Mouse (Mus musculus): ENCODE results near the gene Slc30a2.
"Not testable (repeated sequence)": the region's sequence is repeated elsewhere in the genome, so short reads cannot be mapped to it uniquely, and the experiment has no call there.

Gene Slc30a2

GRCm38 (mm10) chr4:134355841-134356452 lies 13.0 kb downstream of the Slc30a2 start:
- DNase-seq (ENCODE audit: inconsistent age in 2 of 2, low spot score in 1 of 2) = peak; percentile 92 to 96

- DNase-seq (ENCODE audit: inconsistent age in 2 of 2, low spot score in 1 of 2) = peak; percentile 81 to 94
Measured at GRCm38 (mm10) chr4:134356591-134357460, 13.8 kb downstream of the Slc30a2 start.

- DNase-seq (ENCODE audit: inconsistent age in 2 of 2, low spot score in 1 of 2) = no peak
Measured at GRCm38 (mm10) chr4:134357461-134357771, 14.4 kb downstream of the Slc30a2 start.

- DNase-seq (ENCODE audit: inconsistent age in 2 of 2, low spot score in 1 of 2) = no peak
Measured at GRCm38 (mm10) chr4:134359649-134360048, 16.7 kb downstream of the Slc30a2 start.

- peak in 1 of 2 experiments; percentile 67 for DNase-seq (ENCODE audit: inconsistent age in 2 of 2, low spot score in 1 of 2)
Measured at GRCm38 (mm10) chr4:134361215-134361614, 18.2 kb downstream of the Slc30a2 start.

GRCm38 (mm10) chr4:134362124-134362523 lies 19.1 kb downstream of the Slc30a2 start:
- DNase-seq (ENCODE audit: inconsistent age in 2 of 2, low spot score in 1 of 2) = peak; percentile 87 to 91

GRCm38 (mm10) chr4:134362586-134362985 lies 19.6 kb downstream of the Slc30a2 start:
- peak; percentile 83 to 84 for DNase-seq (ENCODE audit: inconsistent age in 2 of 2, low spot score in 1 of 2)

- DNase-seq (ENCODE audit: inconsistent age in 2 of 2, low spot score in 1 of 2) = no peak
Measured at GRCm38 (mm10) chr4:134365280-134365679, 22.3 kb downstream of the Slc30a2 start.

GRCm38 (mm10) chr4:134370649-134371221 lies 27.8 kb downstream of the Slc30a2 start:
- no peak for DNase-seq (ENCODE audit: inconsistent age in 2 of 2, low spot score in 1 of 2)

- peak in 1 of 2 experiments; percentile 55 for DNase-seq (ENCODE audit: inconsistent age in 2 of 2, low spot score in 1 of 2)
Measured at GRCm38 (mm10) chr4:134371316-134371855, 28.4 kb downstream of the Slc30a2 start.

GRCm38 (mm10) chr4:134372294-134372747 lies 29.3 kb downstream of the Slc30a2 start:
- DNase-seq (ENCODE audit: inconsistent age in 2 of 2, low spot score in 1 of 2) = peak; percentile 85 to 91

- DNase-seq (ENCODE audit: inconsistent age in 2 of 2, low spot score in 1 of 2) = no peak
Measured at GRCm38 (mm10) chr4:134373295-134373694, 30.3 kb downstream of the Slc30a2 start.

- DNase-seq (ENCODE audit: inconsistent age in 2 of 2, low spot score in 1 of 2) = no peak
Measured at GRCm38 (mm10) chr4:134374306-134374705, 31.3 kb downstream of the Slc30a2 start.

GRCm38 (mm10) chr4:134378089-134378615 lies 35.2 kb downstream of the Slc30a2 start:
- no peak for DNase-seq (ENCODE audit: inconsistent age in 2 of 2, low spot score in 1 of 2)

GRCm38 (mm10) chr4:134379510-134379909 lies 36.5 kb downstream of the Slc30a2 start:
- no peak for DNase-seq (ENCODE audit: inconsistent age in 2 of 2, low spot score in 1 of 2)

GRCm38 (mm10) chr4:134383750-134384149 lies 40.8 kb downstream of the Slc30a2 start, which contains the start of gene Extl1:
TSS of gene Extl1 (minus strand) at chr4:134383850.
- not testable (repeated sequence) for DNase-seq (ENCODE audit: inconsistent age in 2 of 2, low spot score in 1 of 2)

- DNase-seq (ENCODE audit: inconsistent age in 2 of 2, low spot score in 1 of 2) = peak in 1 of 2 experiments; percentile 62
Measured at GRCm38 (mm10) chr4:134387268-134387667, 44.3 kb downstream of the Slc30a2 start.

GRCm38 (mm10) chr4:134388397-134388796 lies 45.4 kb downstream of the Slc30a2 start:
- DNase-seq (ENCODE audit: inconsistent age in 2 of 2, low spot score in 1 of 2) = peak; percentile 72 to 92

GRCm38 (mm10) chr4:134391636-134392035 lies 48.7 kb downstream of the Slc30a2 start:
- DNase-seq (ENCODE audit: inconsistent age in 2 of 2, low spot score in 1 of 2) = no peak

GRCm38 (mm10) chr4:134392595-134392994 lies 49.6 kb downstream of the Slc30a2 start:
- peak in 1 of 2 experiments; percentile 63 for DNase-seq (ENCODE audit: inconsistent age in 2 of 2, low spot score in 1 of 2)

- DNase-seq (ENCODE audit: inconsistent age in 2 of 2, low spot score in 1 of 2) = peak in 1 of 2 experiments; percentile 43
Measured at GRCm38 (mm10) chr4:134393026-134393425, 50.0 kb downstream of the Slc30a2 start.
